Mouse (Mus musculus) liver, embryonic 12.5 days (tissue): ENCODE data around the gene Pde4a. TPM values are rescaled to one million over a fixed set of nuclear protein-coding genes. Genes with fewer than 3 reads are reported as not detected.

ENCODE experiments used
- ATAC-seq: fragments of 200-750 bp; cut with Nextera tagmentation; 2 replicates; pipeline ENCODE4 v1.8.0; 2017; ENCODE audit warnings: moderate number of reproducible peaks, mild to moderate bottlenecking, moderate library complexity
- H3K27ac ChIP-seq: fragments of 300-500 bp; sonication (generic); 2 replicates; pipeline ENCODE4 v1.5.1; 2016; ENCODE audit warnings: mild to moderate bottlenecking
- H3K27me3 ChIP-seq: fragments of 300-500 bp; sonication (generic); replicated peaks from 2 replicates; pipeline ENCODE4 v1.6.1; 2016; ENCODE audit warnings: mild to moderate bottlenecking, moderate library complexity
- H3K36me3 ChIP-seq: fragments of 300-500 bp; sonication (generic); 2 replicates; pipeline ENCODE4 v1.6.1; 2016; ENCODE audit warnings: mild to moderate bottlenecking, moderate library complexity
- H3K4me1 ChIP-seq: fragments of 300-500 bp; sonication (generic); 2 replicates; pipeline ENCODE4 v1.6.1; 2016
- H3K4me2 ChIP-seq: fragments of 300-500 bp; sonication (generic); 2 replicates; pipeline ENCODE4 v1.6.1; 2016; ENCODE audit warnings: mild to moderate bottlenecking, moderate library complexity
- H3K4me3 ChIP-seq: fragments of 300-500 bp; sonication (generic); 2 replicates; pipeline ENCODE4 v1.5.1; 2016; ENCODE audit warnings: mild to moderate bottlenecking, moderate library complexity
- H3K9ac ChIP-seq: fragments of 300-500 bp; sonication (generic); 2 replicates; pipeline ENCODE4 v1.6.1; 2016; ENCODE audit warnings: mild to moderate bottlenecking, moderate library complexity
- H3K9me3 ChIP-seq: fragments of 300-500 bp; sonication (generic); replicated peaks from 2 replicates; pipeline ENCODE4 v1.6.1; 2016; ENCODE audit warnings: mild to moderate bottlenecking, moderate library complexity
- WGBS: fragments of 180-500 bp; shearing (Covaris S2); methylation state at CpG from one replicate; pipeline ENCODE4 v1.1.7; 2016; ENCODE audit not compliant: insufficient replicate concordance; 5-methylcytosine and 5-hydroxymethylcytosine counted together
- polyA plus RNA-seq: library from polyadenylated mRNA; unstranded; fragments of >200 nt; fragmentation: Nextera tagmentation; extraction: Ambion mirVana; gene quantifications from 2 replicates; pipeline ENCODE4 v1.2.1, GENCODE M21; 2016

Pde4a gene
- polyA plus RNA-seq, 1 experiment from 2014 or later: 2.9 TPM

DNA sequence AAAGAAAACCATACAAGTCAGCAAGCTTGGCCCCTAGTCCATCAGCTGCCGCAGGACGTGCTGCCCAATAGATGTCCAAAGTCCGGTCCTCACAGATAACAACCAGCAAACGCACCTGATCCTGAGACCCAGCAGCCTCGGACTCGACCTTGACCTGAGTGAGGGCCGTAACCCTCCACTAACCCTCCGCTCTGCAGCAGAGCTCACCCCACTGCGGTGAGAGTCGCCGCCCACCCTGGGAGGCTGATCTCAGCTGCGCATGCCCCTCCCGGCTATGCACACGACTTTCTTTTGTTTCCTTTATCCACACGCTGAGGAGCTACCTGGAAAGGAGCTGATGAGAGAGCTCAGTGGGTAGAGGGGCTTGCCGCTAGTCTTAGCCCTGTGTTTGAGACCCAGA lies 61.8 kb downstream of the Pde4a start:
- Histone ChIP-seq H3K4me3 (peak overlapping the region; percentile 45), H3K9ac (peak overlapping the region; percentile 56), H3K4me2 (peak overlapping the region; percentile 66), H3K27ac (peak overlapping the region; percentile 63), H3K27me3 (no peaks in the 10 kb centered on the region), H3K9me3 (no peaks in the 10 kb centered on the region), H3K4me1 (peaks cover 46% of the 10 kb centered on the region), H3K36me3 (peaks cover 38% of the 10 kb centered on the region)
- 15% methylated on average over 16 of the region's 16 CpGs for WGBS
- ATAC-seq: peak; percentile 65

DNA sequence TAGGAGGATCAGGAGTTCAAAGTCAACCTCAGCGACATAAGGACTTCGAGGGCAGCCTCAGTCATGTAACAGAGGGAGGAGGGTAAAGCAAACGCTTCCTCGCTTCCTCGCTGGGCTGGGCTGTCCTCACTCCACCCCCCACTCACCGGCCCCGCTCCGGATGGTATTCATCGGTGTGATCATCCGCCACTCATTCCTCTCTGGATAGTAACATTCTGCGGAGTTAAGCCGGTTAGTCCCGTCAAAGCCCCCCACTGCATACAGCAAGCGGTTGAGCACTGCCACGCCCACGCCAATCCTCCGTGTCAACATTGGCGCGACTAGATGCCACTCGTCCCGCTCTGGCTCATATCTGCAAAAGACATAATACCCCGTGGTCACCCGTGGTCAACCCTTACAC lies 66.0 kb downstream of the Pde4a start:
- peaks cover 45% of the 10 kb centered on the region for H3K4me1 ChIP-seq
- H3K36me3 ChIP-seq: peaks cover 80% of the 10 kb centered on the region
- H3K9ac ChIP-seq: no peak overlapping the region
- ATAC-seq: no peak
- no peak overlapping the region for H3K4me2 ChIP-seq
- WGBS: 62% methylated on average over 23 of the region's 23 CpGs
- no peak overlapping the region for H3K27ac ChIP-seq
- no peak overlapping the region for H3K4me3 ChIP-seq
- H3K27me3 ChIP-seq: no peaks in the 10 kb centered on the region
- H3K9me3 ChIP-seq: no peaks in the 10 kb centered on the region

DNA sequence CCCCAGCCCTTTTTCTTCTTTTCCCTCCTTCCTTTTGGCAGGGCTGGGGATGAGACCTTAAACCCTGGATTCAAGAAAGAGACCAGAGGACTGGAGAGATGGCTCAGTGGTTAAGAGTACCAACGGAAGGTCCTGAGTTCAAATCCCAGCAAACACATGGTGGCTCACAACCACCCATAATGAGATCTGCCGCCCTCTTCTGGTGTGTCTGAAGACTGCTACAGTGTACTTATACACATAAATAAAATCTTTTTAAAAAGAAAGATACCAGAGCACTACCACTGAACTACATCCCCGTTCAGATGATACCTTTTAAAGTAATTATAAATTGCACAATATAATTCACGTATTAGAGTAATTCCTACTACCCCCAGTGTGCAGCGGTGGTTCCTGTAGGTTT lies 67.4 kb downstream of the Pde4a start:
- no peak overlapping the region for H3K9ac ChIP-seq
- H3K4me1 ChIP-seq: peaks cover 45% of the 10 kb centered on the region
- no peak overlapping the region for H3K4me2 ChIP-seq
- H3K36me3 ChIP-seq: peaks cover 88% of the 10 kb centered on the region
- 84% methylated on average over 5 of the region's 5 CpGs for WGBS
- H3K9me3 ChIP-seq: no peaks in the 10 kb centered on the region
- H3K27ac ChIP-seq: no peak overlapping the region
- no peaks in the 10 kb centered on the region for H3K27me3 ChIP-seq
- ATAC-seq: no peak
- H3K4me3 ChIP-seq: no peak overlapping the region

DNA sequence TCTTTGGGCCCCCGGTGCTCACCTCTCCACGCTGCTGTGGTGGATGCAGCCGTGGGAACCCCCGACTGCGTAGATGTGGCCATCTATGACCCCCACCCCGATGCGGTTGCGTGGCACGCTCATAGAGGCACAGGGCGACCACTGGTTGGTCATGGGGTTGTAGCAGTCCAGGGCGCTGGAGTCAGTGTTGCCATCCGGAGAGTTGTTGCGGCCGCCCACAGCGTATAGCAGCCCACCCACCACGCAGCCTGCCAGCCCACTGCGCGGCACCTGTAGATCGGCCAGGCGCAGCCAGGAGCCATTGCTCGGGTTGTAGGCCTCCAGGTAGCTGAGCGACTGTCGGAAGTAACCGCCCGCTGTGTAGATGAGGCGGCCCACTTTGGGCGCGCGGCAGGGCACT lies 67.9 kb downstream of the Pde4a start:
- Histone ChIP-seq H3K4me3 (no peak overlapping the region), H3K4me1 (peaks cover 41% of the 10 kb centered on the region), H3K36me3 (peaks cover 88% of the 10 kb centered on the region), H3K27me3 (no peaks in the 10 kb centered on the region), H3K27ac (no peak overlapping the region), H3K4me2 (no peak overlapping the region), H3K9ac (no peak overlapping the region), H3K9me3 (no peaks in the 10 kb centered on the region)
- 92% methylated on average over 29 of the region's 29 CpGs for WGBS
- no peak for ATAC-seq

DNA sequence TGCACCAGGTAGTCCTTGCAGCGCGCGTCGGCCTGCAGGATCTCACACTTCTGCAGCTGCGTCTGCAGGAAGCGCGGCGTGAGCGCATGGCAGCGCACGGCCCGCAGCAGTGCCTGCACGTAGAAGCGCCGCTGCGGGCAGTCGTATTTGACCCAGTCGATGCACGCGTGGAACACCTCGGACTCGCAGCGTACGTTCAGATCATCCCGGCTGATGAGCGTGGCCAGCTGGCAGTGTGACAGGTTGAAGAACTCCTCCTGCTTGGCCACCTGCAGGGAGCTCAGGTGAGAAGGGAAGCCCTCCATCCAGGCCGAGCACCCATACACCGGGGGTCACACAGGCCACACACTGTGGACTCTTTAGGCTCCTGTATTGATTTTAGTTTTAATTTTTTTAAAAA lies 68.3 kb downstream of the Pde4a start:
- Histone ChIP-seq H3K9ac (no peak overlapping the region), H3K36me3 (peaks cover 85% of the 10 kb centered on the region), H3K27ac (no peak overlapping the region), H3K9me3 (no peaks in the 10 kb centered on the region), H3K4me3 (no peak overlapping the region), H3K4me2 (no peak overlapping the region), H3K27me3 (no peaks in the 10 kb centered on the region), H3K4me1 (peaks cover 37% of the 10 kb centered on the region)
- no peak for ATAC-seq
- 90% methylated on average over 28 of the region's 28 CpGs for WGBS

DNA sequence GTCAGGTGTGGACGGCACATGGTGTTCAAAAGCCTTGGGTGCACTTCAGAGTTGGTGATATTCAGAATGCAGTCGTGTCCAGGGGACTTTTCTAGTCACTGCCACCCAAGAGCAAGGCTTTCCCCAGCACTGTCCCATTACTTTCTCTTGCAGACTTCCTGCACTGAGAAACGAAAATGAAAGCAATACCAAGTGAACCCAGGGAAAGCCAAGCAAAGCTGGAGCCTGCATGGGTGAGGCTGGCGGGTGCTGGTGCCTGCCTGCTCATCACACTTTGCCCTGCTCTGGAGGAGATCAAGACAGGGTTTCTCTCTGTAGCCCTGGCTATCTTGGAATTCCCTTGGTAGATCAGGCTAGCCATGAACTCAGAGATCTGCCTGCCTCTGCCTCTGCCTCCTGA lies 69.8 kb downstream of the Pde4a start:
- H3K4me1 ChIP-seq: peaks cover 49% of the 10 kb centered on the region
- no peak for ATAC-seq
- H3K9me3 ChIP-seq: no peaks in the 10 kb centered on the region
- H3K4me3 ChIP-seq: no peak overlapping the region
- H3K36me3 ChIP-seq: peaks cover 70% of the 10 kb centered on the region
- peak overlapping the region; percentile 46; the same call in 1 of the 2 replicates for H3K27ac ChIP-seq
- H3K27me3 ChIP-seq: no peaks in the 10 kb centered on the region
- peak overlapping the region; percentile 8; the same call in 1 of the 2 replicates for H3K9ac ChIP-seq
- WGBS: 79% methylated on average over 4 of the region's 4 CpGs
- H3K4me2 ChIP-seq: no peak overlapping the region; the same call in 1 of the 2 replicates

DNA sequence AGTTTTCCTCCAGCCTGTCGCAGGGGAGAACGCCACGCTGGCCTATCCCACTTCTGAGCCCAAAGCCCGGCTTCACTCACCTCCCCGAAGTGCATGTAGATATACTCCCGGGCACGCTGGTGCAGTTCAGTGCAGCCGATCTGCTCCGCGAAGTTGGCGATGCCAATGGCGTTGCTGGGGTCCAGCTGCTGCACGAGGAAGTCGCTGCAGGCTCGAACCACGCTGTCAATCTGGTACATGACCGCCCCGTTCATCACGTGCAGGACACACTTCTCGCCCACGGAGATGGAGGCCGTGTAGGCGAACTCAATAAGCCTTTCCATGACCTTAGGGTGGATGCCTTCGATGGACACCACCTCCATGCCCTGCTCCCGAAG lies 71.5 kb downstream of the Pde4a start:
- Histone ChIP-seq H3K4me3 (peak overlapping the region; percentile 93), H3K4me1 (peaks cover 52% of the 10 kb centered on the region), H3K9ac (peak overlapping the region; percentile 98), H3K4me2 (peak overlapping the region; percentile 77), H3K27me3 (peaks cover 5% of the 10 kb centered on the region), H3K27ac (peak overlapping the region; percentile 96), H3K36me3 (peaks cover 53% of the 10 kb centered on the region), H3K9me3 (no peaks in the 10 kb centered on the region)
- 73% methylated on average over 25 of the region's 25 CpGs for WGBS
- no peak for ATAC-seq

DNA sequence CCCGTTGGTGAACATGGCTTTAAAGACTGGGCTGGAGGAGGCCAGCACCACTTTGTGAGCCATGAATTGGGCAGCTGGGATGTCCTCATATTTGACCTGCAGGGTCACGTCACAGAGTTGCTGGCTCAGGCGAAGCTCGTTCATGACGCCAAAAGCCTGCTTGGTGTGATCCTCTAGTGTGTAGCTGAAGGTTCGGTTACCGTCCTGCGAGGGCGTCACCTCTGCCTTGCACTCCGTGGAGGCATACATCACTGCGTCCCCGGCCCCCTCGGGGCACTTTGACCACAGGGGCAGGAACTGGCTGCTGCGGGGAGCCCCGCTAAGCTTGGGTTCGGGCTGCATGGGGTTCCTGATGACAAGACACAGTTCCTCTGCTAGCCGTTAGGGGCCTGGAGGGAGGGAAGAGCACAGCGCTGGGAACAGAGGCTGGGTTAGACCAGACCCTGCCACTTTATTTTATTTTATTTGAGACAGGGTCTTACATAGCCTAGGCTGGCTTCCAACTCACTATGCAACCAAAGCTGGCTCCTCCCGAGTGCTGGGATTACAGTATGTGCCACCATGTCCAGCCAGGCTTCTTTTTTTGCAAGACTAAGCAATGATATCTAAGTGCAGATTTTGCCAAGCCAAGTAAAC lies 72.0 kb downstream of the Pde4a start:
- Histone ChIP-seq H3K9me3 (no peaks in the 10 kb centered on the region), H3K9ac (peak overlapping the region; percentile 98), H3K27ac (peak overlapping the region; percentile 96), H3K36me3 (peaks cover 48% of the 10 kb centered on the region), H3K4me2 (peak overlapping the region; percentile 77), H3K4me1 (peaks cover 49% of the 10 kb centered on the region), H3K4me3 (peak overlapping the region; percentile 93), H3K27me3 (peaks cover 10% of the 10 kb centered on the region)
- 21% methylated on average over 19 of the region's 19 CpGs for WGBS
- ATAC-seq: no peak

DNA sequence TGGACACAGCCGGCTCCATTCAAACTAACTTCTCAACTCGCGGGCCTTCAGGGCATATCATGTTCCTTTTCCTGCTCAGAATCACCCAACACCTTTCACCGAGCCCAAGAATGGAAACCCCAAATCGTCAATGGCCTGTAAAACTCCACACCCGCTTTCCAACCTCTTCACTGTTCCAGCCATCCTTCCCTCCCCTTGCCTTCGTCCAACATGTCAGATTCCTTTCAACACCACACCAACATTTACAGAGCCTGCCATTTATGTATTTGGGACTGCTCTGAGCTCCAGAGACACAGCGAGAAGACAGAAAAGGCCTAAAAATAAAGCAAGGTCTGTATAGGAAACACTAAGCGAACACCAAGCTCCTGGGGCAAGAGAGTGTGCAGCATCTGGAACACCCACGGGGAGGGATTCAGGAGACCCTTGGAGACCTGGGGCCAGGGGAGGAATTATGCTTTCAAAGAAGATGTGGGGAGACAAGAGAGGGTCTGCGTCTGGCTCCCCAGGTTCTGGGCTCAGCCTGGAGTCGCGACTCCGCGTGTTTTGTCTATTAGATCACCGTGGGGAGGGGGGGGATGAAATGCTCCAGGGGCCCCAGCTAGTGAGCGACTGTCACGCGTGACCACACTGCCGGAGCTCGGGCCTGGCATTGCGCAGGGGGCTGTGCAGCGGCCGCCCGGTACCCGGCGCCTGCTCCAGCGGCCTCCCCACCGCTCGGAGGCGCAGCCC lies 72.7 kb downstream of the Pde4a start:
- H3K9me3 ChIP-seq: 0 out of 2 replicates have a peak, but pooled peaks cover 4% of the 10 kb centered on the region
- 1% methylated on average over 31 of the region's 31 CpGs for WGBS

DNA sequence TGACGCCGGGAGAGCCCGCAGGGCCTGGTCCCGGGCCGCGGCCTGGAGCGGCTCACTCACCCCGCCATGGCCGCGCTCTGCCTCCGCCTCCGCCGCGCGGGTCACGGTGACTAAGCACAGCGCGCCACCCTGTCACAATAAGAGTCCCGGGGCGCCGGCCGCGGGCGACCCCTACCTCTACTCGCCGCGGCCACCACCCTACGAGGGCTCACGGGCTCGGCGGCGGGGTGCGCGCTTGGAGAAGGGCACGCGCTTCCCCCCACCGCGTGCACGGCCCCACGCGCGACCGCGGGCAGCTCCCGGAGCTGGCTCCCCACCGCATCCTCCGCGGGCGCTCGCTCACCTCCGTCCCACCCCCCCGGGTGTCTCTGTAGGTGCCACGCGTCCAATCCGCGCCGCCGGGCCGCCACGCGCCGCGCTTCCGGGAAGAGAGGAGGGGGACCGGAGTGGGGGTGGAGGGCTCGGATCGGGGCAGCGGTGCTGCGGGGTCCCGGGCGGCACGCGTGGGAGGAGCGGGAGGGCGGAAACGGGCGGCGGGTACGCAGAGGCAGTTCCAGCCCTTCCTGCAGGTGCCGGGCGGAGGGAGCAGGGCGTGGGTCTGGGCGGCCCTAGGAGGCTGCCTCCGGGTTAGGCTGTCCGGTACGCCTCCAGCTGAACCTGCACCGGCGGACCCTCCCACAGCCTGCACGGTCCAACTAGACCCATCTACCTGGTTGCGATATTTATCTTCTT lies 73.4 kb downstream of the Pde4a start, which contains the start of gene Keap1:
Gene Keap1 (minus strand): TSS at position 629 of the 732 bp plus-strand sequence.
- Histone ChIP-seq H3K36me3 (peaks cover 34% of the 10 kb centered on the region), H3K27me3 (peaks cover 25% of the 10 kb centered on the region), H3K9me3 (0 out of 2 replicates have a peak, but pooled peaks cover 4% of the 10 kb centered on the region), H3K27ac (peak within 1 kb of the TSS; percentile 96), H3K9ac (peak within 1 kb of the TSS; percentile 98), H3K4me3 (peak within 1 kb of the TSS; percentile 93), H3K4me2 (peak within 1 kb of the TSS; percentile 77), H3K4me1 (peaks cover 51% of the 10 kb centered on the region)
- 2% methylated on average over 90 of the region's 90 CpGs for WGBS
- ATAC-seq: peak; percentile 87

More for the DNA sequence above, 72.7 kb downstream of the Pde4a start:
- peak overlapping the region; percentile 77 for H3K4me2 ChIP-seq
- H3K36me3 ChIP-seq: peaks cover 42% of the 10 kb centered on the region
- H3K4me1 ChIP-seq: peaks cover 49% of the 10 kb centered on the region
- H3K9ac ChIP-seq: peak overlapping the region; percentile 98
- peak overlapping the region; percentile 96 for H3K27ac ChIP-seq
- ATAC-seq: peak; percentile 1; the same call in 1 of the 2 replicates
- peaks cover 17% of the 10 kb centered on the region for H3K27me3 ChIP-seq
- peak overlapping the region; percentile 93 for H3K4me3 ChIP-seq

DNA sequence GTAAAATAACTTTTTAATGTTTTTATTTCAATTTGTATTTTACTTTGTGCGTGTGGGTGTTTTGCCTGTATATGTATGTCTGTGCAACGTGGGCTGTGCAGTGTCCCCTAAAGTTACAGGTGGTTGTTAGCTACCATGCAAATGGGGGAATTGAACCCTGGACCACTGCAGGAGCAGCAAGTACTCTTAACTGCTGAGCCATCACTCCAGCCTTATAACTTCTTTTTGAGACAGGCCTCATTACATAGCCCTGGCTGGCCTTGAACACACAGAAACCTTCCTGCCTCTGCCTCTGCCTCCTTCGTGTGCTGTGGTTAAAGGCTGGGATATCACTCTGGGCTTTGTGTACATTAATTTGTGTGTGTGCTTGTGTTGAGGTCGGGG lies 73.9 kb downstream of the Pde4a start:
- peak overlapping the region; percentile 96 for H3K27ac ChIP-seq
- H3K9me3 ChIP-seq: 0 out of 2 replicates have a peak, but pooled peaks cover 4% of the 10 kb centered on the region
- H3K4me1 ChIP-seq: peaks cover 56% of the 10 kb centered on the region
- H3K36me3 ChIP-seq: peaks cover 29% of the 10 kb centered on the region
- 20% methylated on average over 4 of the region's 4 CpGs for WGBS
- H3K4me3 ChIP-seq: peak overlapping the region; percentile 93
- ATAC-seq: peak; percentile 0; the same call in 1 of the 2 replicates
- peaks cover 30% of the 10 kb centered on the region for H3K27me3 ChIP-seq
- peak overlapping the region; percentile 77 for H3K4me2 ChIP-seq
- peak overlapping the region; percentile 98 for H3K9ac ChIP-seq
